Mouse (Mus musculus) cortical plate, adult 2 months (tissue): ENCODE measurements around the gene Neu1.
A peak's percentile ranks its signal among the peaks of the same experiment; 100 is the strongest.
"Not testable (repeated sequence)": the region's sequence is repeated elsewhere in the genome, so short reads cannot be mapped to it uniquely, and the experiment has no call there.

Source experiments
- CTCF ChIP-seq: fragments of 200-500 bp; IDR thresholded peaks from 2 replicates; pipeline ENCODE4 v1.5.1; 2011; ENCODE audit warnings: mild to moderate bottlenecking, control low read depth, low read length; ENCODE audit not compliant: insufficient read depth; ENCODE audit errors: extremely low read depth
- POLR2A ChIP-seq: fragments of 200-500 bp; IDR thresholded peaks from 2 replicates; pipeline ENCODE4 v1.6.1; 2011; ENCODE audit warnings: mild to moderate bottlenecking, low read length, control low read depth; ENCODE audit not compliant: insufficient read depth; ENCODE audit errors: extremely low read depth

DNA sequence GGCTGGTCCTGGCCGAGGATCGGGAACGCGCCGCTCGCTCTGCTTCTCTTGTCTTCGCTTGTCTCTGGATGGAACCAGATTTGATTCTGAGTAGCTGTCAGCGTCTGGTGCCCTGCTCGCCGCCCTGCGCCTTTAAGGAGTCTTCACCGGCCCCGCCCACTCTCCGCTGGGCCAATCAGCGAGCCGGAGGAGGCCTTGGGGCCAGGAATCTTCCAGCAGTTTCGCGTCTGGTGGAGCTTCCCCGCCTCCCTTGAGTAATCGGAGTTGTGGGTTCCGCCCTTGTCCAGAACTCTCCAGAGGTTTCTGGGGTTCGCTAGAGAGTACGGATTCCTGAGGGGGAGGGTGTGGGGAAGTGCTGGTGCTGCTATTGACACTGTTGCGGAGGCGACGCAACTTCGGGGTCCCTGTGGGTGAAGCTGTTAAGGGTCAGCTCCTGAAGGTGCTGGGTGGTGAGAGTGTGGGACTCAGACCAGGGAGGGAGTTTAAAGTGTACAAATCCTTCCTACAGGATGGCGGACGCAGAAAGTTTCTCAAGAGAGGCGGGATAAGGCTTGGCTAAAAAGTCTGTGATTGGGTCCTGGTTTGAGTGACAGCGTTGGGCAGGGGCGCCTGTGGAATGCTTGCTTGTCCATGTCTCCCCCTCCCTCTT, 28.2 kb downstream of the Neu1 start, which contains the start of gene Hspa1b:
- peak; percentile 77 for TF ChIP-seq POLR2A
- not testable (repeated sequence) for TF ChIP-seq CTCF
